Mouse (Mus musculus): ENCODE results near the gene R3hcc1l. TPM values are rescaled to one million over a fixed set of nuclear protein-coding genes. Genes with fewer than 3 reads are reported as not detected.

The R3hcc1l gene
- polyA plus RNA-seq, 1 experiment from 2014 or later = 15.0 TPM

DNA sequence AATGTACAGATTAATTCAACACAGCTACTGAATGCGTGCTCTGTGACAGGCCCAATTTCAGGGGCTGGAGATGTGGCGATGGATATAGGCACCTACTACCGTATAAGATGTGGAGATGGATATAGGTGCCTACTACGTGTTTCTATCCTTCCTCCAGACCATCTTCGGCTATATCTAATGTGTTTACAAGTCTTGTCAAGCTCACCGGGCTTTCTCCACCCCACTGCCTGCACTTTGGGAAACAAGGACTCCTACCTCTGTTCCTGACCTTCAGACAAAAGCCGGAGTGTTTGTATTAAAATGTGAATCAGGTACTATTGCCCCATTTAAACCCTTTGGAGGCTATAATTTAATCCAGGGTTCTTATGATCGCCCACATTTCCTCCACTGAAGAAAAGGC, 2.4 kb upstream of the R3hcc1l start:
- no peaks in the 10 kb centered on the region for H3K36me3 ChIP-seq
- no peak for DNase-seq (ENCODE audit: low spot score)
- no peaks in the 10 kb centered on the region for H3K9me3 ChIP-seq
- H3K4me3 ChIP-seq = no peak overlapping the region
- H3K27me3 ChIP-seq (ENCODE audit: insufficient read depth, poor library complexity, severe bottlenecking) = peaks cover 34% of the 10 kb centered on the region
- H3K4me1 ChIP-seq = peaks cover 6% of the 10 kb centered on the region; the same call in 1 of the 2 replicates
- H3K27ac ChIP-seq = no peak overlapping the region
- 85% methylated on average over 8 of the region's 8 CpGs for WGBS

DNA sequence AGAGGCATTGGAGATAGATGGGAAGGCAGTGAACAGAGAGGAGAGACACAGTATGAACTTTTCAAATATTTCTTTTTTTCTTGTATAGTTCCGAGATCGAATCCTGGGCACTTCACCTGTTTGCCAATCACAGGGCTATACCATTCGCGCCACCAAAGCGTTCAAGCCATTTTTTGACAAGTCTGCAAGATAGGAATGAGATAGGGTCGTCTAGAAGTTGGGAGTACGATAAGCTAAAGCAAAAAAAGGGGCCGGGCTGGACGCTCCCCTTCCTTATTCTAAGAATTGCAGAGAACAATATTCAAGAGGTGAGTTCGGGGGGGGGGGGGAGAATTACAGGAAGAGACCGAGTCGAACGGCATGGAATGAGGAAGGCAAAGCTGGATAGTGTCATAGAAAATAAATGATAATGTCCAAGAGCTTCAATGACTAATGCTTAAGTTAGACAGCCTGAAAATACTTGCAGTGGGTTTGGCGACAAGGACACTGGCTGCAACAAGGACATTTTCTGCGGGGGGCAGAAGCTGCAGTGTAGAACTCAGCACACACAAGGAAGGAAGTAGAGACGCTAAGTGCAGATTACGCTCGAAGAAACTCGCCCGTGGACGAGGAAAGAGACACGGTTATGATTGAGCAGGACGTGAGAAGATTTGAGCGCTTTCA, 471 bp upstream of the R3hcc1l start:
- H3K9me3 ChIP-seq = no peaks in the 10 kb centered on the region

DNA sequence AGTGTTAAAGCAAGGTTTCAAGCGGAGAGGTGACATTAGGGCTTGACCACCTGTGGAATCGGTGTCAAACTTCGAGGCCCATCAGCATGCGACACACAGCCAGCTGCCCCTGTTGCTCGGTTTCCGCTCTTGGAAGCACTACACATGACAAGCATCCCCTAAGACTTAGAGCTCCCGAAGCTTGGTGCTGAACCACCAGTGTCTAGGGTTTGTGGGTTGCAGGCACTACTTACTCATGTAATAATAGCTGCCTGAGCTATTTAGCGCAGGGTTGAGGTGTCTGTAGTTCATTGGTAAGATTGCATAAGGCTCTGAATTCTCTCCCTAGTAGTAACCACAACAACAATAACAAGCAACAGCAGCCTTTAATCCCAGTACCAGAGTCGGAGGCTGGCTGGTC, 1.2 kb downstream of the R3hcc1l start:
- 39% methylated on average over 9 of the region's 9 CpGs for WGBS
- H3K36me3 ChIP-seq = no peaks in the 10 kb centered on the region
- peaks cover 6% of the 10 kb centered on the region; the same call in 1 of the 2 replicates for H3K4me1 ChIP-seq
- no peaks in the 10 kb centered on the region for H3K9me3 ChIP-seq
- H3K4me3 ChIP-seq = peak overlapping the region; percentile 92
- DNase-seq (ENCODE audit: low spot score) = no peak
- peaks cover 22% of the 10 kb centered on the region for H3K27me3 ChIP-seq (ENCODE audit: insufficient read depth, poor library complexity, severe bottlenecking)
- H3K27ac ChIP-seq = no peak overlapping the region

More for the DNA sequence above, 471 bp upstream of the R3hcc1l start:
- Histone ChIP-seq H3K4me3 (peak overlapping the region; percentile 92), H3K27me3 (ENCODE audit: insufficient read depth, poor library complexity, severe bottlenecking) (peaks cover 22% of the 10 kb centered on the region), H3K36me3 (no peaks in the 10 kb centered on the region), H3K4me1 (peaks cover 6% of the 10 kb centered on the region; the same call in 1 of the 2 replicates), H3K27ac (peak overlapping the region; percentile 93)
- WGBS = 25% methylated on average over 24 of the region's 24 CpGs
- DNase-seq (ENCODE audit: low spot score) = no peak

DNA sequence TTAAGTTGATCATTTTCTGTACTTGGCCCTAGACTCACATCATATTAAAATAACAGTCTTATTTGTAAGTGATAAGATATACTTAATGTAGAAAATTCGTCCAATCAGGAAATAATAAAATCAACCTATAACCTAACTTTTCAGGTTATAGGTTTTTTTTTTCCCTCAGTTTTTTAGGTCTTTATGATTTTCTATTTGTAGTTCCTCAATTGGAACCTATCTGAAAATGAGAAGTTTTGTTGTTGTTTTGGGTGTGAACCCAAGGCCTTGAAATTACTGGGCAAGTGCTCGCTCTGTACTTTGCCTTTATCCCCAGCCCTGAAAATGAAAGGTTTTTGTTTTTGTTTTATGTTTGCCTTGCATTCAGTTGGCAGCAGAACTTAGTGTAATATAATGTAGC, 6.1 kb downstream of the R3hcc1l start:
- Histone ChIP-seq H3K4me3 (no peak overlapping the region), H3K27ac (no peak overlapping the region), H3K36me3 (no peaks in the 10 kb centered on the region), H3K9me3 (no peaks in the 10 kb centered on the region), H3K27me3 (ENCODE audit: insufficient read depth, poor library complexity, severe bottlenecking) (no peaks in the 10 kb centered on the region), H3K4me1 (peaks cover 3% of the 10 kb centered on the region; the same call in 1 of the 2 replicates)
- WGBS = 91% methylated on average over 2 of the region's 2 CpGs
- DNase-seq (ENCODE audit: low spot score) = no peak

DNA sequence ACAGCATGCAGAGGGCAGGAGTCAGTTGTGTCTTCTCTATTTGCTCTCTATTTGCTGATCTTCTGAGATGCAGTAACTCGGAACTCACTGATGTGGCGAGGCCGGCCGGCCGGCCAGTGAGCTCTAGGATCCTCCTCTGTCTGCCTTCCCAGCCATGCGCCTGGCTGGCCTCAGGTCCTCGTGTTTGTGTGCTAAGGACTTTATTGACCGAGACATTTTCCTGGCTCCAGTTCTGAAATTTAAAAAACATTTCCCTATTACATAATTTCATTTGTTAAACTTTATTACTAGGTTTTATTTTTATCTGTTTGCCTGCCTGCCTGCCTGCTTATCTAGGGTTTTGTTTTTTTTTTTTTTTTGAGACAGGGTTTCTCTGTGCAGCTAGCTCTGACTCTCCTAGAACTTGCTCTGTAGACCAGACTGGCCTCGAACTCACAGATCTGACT, 11.5 kb downstream of the R3hcc1l start:
- Histone ChIP-seq H3K4me1 (no peaks in the 10 kb centered on the region; the same call in 1 of the 2 replicates), H3K9me3 (no peaks in the 10 kb centered on the region), H3K36me3 (no peaks in the 10 kb centered on the region), H3K27me3 (ENCODE audit: insufficient read depth, poor library complexity, severe bottlenecking) (no peaks in the 10 kb centered on the region), H3K27ac (no peak overlapping the region), H3K4me3 (no peak overlapping the region)
- whole genome bisulfite sequencing = 56% methylated on average over 9 of the region's 9 CpGs
- DNase-seq (ENCODE audit: low spot score) = no peak

DNA sequence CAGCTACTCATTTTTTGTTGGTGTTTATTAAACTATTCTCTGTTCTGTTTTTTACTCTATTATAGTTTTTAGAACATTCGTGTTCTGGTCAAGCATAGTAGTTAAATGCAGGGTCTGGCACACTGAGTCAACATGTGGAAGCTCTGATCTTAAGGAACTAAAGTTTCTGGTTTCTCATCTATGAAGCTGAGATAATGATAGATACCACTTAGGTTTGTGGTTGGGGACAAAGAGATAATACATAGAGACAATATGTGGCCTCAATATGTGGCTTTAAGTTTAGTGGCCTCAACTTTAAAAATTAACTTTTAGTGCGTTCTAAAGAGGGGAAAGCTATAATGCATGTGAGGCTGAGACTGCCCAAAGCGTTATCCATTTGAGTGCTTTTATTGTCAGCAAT, 15.9 kb downstream of the R3hcc1l start:
- Histone ChIP-seq H3K27ac (no peak overlapping the region), H3K4me1 (no peaks in the 10 kb centered on the region; the same call in 1 of the 2 replicates), H3K9me3 (no peaks in the 10 kb centered on the region), H3K36me3 (no peaks in the 10 kb centered on the region), H3K27me3 (ENCODE audit: insufficient read depth, poor library complexity, severe bottlenecking) (no peaks in the 10 kb centered on the region), H3K4me3 (no peak overlapping the region)
- 92% methylated on average over 3 of the region's 3 CpGs for whole genome bisulfite sequencing
- no peak for DNase-seq (ENCODE audit: low spot score)

DNA sequence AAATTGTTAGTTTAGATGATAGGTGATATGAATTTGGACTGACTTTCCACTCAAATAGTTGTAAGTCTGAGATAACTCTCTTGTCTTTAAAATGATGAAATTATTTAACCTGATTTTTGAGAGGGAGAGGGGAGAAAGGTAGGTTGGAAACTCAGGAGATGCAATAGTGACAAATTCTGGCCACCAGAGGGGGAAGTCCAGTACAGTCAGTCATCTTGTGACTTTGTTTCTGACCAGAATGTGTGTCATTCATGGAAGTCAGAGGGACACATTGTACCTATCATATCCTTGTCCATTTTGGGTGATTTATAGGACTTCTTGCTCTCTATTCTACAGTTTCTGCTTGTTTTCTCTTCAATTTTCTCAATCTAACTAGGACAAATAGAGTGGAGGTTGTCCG, 19.0 kb downstream of the R3hcc1l start:
- no peaks in the 10 kb centered on the region for H3K9me3 ChIP-seq
- no peak overlapping the region for H3K27ac ChIP-seq
- H3K4me1 ChIP-seq = peaks cover 5% of the 10 kb centered on the region; the same call in 1 of the 2 replicates
- DNase-seq (ENCODE audit: low spot score) = no peak
- H3K36me3 ChIP-seq = no peaks in the 10 kb centered on the region
- H3K27me3 ChIP-seq (ENCODE audit: insufficient read depth, poor library complexity, severe bottlenecking) = no peaks in the 10 kb centered on the region
- no peak overlapping the region for H3K4me3 ChIP-seq
- 83% methylated on average over 1 of the region's 1 CpGs for WGBS

DNA sequence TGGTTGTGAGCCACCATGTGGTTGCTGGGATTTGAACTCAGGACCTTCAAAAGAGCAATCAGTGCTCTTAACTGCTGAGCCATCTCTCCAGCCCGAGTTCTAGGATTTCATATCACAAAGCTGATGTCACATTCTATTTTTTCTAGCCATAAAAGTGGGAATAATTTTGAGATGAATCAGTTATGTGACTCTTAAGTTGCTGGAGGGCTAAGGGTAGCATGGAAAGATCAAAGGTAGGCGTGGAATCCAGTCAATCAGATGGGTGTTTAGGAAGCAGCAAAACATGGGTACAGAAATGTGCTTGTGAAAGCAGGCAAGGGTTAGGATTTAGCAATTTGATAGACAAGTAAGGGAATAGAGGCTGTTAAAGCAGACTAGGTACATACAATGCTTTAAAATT, 20.4 kb downstream of the R3hcc1l start:
- H3K27ac ChIP-seq = no peak overlapping the region
- no peak for DNase-seq (ENCODE audit: low spot score)
- no peaks in the 10 kb centered on the region for H3K36me3 ChIP-seq
- H3K4me3 ChIP-seq = no peak overlapping the region
- no peaks in the 10 kb centered on the region for H3K9me3 ChIP-seq
- 75% methylated on average over 2 of the region's 2 CpGs for WGBS
- 0 out of 2 replicates have a peak, but pooled peaks cover 5% of the 10 kb centered on the region for H3K4me1 ChIP-seq
- H3K27me3 ChIP-seq (ENCODE audit: insufficient read depth, poor library complexity, severe bottlenecking) = no peaks in the 10 kb centered on the region

DNA sequence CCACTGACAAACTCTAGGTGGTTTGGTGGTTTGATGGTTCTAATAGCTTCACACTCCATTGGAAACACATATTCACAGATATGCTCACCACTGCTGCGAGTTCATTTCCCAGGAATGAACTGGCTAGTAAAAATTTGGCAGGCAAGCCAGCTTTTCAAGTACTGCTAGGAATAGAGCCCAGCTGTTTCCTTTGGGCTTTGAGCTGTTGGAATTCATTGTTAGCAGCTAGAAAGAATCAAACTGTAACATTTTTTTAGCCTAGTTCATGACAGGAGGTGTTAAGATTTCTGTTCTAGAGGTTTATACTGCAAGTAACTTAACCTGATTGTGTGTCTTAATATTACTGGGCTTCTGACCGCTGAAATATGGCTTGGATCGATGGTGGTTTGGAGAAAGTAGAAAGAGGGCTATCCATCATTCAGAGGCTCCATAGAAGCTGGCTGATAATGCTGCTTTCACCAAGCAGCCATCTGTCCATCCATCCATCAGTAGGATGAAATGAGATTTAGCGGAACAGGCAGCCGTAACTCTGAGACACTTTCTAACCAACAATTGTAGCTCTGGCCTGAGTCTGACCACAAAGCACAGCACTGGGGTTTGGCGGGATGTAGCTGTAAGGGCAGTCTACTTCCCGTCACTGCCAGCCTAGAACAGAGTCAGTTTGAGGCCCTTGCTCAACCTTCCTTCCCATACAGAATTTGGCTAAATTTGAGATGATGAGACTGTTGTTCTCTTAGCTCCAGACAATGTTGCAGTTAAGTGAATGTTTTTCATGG, 21.0 kb downstream of the R3hcc1l start:
- Histone ChIP-seq H3K4me3 (no peak overlapping the region), H3K27me3 (ENCODE audit: insufficient read depth, poor library complexity, severe bottlenecking) (no peaks in the 10 kb centered on the region), H3K9me3 (no peaks in the 10 kb centered on the region), H3K4me1 (0 out of 2 replicates have a peak, but pooled peaks cover 5% of the 10 kb centered on the region), H3K27ac (no peak overlapping the region), H3K36me3 (no peaks in the 10 kb centered on the region)
- no peak for DNase-seq (ENCODE audit: low spot score)
- 74% methylated on average over 7 of the region's 7 CpGs for WGBS

DNA sequence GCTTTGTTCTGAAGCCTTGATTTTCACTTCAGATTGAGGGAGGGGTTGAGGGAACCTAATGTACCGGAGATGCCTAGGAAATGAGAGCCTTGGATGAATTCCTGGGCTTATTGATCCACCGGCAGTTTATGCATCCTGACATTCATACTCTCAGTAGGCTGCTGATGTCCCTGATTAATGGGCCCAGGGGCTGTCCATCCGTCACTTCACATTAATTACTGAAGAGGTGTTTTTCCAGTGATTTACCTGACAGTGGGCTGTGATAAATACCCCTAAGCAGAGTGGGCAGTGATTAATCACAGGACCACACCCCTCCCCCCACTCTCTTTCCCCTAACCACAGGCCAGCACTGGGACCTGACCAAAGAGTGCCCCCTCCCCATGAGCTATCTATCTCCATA, 22.1 kb downstream of the R3hcc1l start:
- H3K9me3 ChIP-seq = no peaks in the 10 kb centered on the region
- H3K4me1 ChIP-seq = 0 out of 2 replicates have a peak, but pooled peaks cover 5% of the 10 kb centered on the region
- DNase-seq (ENCODE audit: low spot score) = no peak
- 72% methylated on average over 3 of the region's 3 CpGs for WGBS
- no peak overlapping the region for H3K27ac ChIP-seq
- H3K27me3 ChIP-seq (ENCODE audit: insufficient read depth, poor library complexity, severe bottlenecking) = no peaks in the 10 kb centered on the region
- H3K36me3 ChIP-seq = no peaks in the 10 kb centered on the region
- no peak overlapping the region for H3K4me3 ChIP-seq

DNA sequence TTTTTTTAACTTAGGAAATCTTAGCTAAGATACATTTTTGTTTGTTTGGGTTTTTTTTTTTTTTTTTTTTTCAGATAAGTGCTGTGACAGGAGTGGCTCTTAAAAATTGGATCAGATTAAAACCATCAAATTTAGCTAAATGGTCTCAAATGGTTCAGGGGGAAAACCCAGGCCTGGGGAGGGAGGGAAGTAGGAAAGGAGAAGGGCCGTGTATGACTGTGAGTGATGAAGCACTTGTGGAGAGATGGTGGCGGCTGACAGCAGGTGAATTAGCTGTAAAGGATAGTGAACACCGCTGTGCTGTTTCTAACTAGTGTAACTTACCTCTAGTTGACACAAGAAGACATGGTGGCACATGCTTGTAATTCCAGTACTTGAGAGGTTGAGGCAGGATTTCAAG, 40.1 kb downstream of the R3hcc1l start:
- no peak overlapping the region for H3K27ac ChIP-seq
- no peak for DNase-seq (ENCODE audit: low spot score)
- no peaks in the 10 kb centered on the region for H3K27me3 ChIP-seq (ENCODE audit: insufficient read depth, poor library complexity, severe bottlenecking)
- H3K9me3 ChIP-seq = no peaks in the 10 kb centered on the region
- no peaks in the 10 kb centered on the region for H3K4me1 ChIP-seq
- H3K36me3 ChIP-seq = peaks cover 13% of the 10 kb centered on the region; the same call in 1 of the 2 replicates
- no peak overlapping the region for H3K4me3 ChIP-seq
- WGBS = 75% methylated on average over 3 of the region's 3 CpGs

DNA sequence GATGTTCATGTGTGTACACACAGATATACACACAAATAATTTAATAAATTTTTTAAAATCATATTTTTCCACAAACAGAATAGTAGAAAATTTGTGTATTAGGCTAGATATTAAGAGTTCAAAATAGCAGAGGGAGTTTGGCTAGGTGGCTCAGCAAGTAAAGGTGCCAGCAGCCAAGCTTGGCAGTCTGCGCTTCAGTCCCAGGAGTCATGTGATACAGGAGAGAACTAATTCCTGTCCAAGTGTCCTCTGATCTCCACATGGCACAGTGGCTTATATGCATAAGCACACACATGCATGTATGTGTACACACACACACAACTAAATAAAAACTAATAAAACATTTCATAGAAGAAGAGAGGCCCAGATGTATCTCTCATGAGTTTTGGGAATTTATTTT, 43.4 kb downstream of the R3hcc1l start:
- H3K4me1 ChIP-seq = no peaks in the 10 kb centered on the region
- WGBS = 90% methylated on average over 1 of the region's 1 CpGs

DNA sequence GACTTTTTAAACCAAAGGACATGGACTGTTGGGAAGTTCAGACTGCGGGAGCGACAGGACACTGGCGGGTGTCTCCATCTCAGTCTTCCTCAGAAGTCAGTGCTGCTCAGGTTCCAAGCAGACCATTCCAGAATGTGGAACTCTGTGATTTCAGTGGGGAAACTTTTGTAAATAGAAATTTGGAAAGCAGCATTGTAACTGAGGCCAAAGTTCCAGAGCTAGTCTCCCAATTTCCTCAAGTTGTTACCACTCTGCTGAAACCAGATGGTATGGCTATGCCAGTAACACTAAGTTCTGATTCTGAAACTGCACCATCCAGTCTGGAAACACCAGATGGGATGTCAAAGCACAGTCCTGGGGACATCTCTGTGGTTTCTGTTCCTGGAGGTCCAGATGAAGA, 44.4 kb downstream of the R3hcc1l start:
- H3K27ac ChIP-seq = no peak overlapping the region
- no peak for DNase-seq (ENCODE audit: low spot score)
- peaks cover 19% of the 10 kb centered on the region; the same call in 1 of the 2 replicates for H3K36me3 ChIP-seq
- no peak overlapping the region for H3K4me3 ChIP-seq
- WGBS = 95% methylated on average over 3 of the region's 3 CpGs
- H3K9me3 ChIP-seq = no peaks in the 10 kb centered on the region
- H3K27me3 ChIP-seq (ENCODE audit: insufficient read depth, poor library complexity, severe bottlenecking) = no peaks in the 10 kb centered on the region
- no peaks in the 10 kb centered on the region for H3K4me1 ChIP-seq

More for the DNA sequence above, 43.4 kb downstream of the R3hcc1l start:
- Histone ChIP-seq H3K36me3 (peaks cover 17% of the 10 kb centered on the region; the same call in 1 of the 2 replicates), H3K4me3 (no peak overlapping the region), H3K27ac (no peak overlapping the region), H3K27me3 (ENCODE audit: insufficient read depth, poor library complexity, severe bottlenecking) (no peaks in the 10 kb centered on the region), H3K9me3 (no peaks in the 10 kb centered on the region)
- DNase-seq (ENCODE audit: low spot score) = no peak

Data from heart, embryonic 10.5 days (tissue).